Mouse (Mus musculus) heart, adult 2 months (tissue): ENCODE results near the gene F7. TPM values are rescaled to one million over a fixed set of nuclear protein-coding genes. Genes with fewer than 3 reads are reported as not detected.

Source experiments
- DNase-seq, 2 experiments: peaks; one replicate each; pipeline ENCODE4 v3.0.0; 2021
- H3K27ac ChIP-seq: fragments of 200-600 bp; 2 replicates; pipeline ENCODE4 v1.8.1; 2022
- H3K27me3 ChIP-seq: fragments of 200-500 bp; 2 replicates; pipeline ENCODE4 v1.6.1; 2012; ENCODE audit warnings: mild to moderate bottlenecking, low read length, inconsistent platforms, mixed read lengths; ENCODE audit not compliant: control insufficient read depth, insufficient read depth
- H3K36me3 ChIP-seq: fragments of 200-500 bp; 2 replicates; pipeline ENCODE4 v1.6.1; 2012; ENCODE audit warnings: low read length, inconsistent platforms; ENCODE audit not compliant: control insufficient read depth, insufficient read depth
- H3K4me1 ChIP-seq: fragments of 200-500 bp; 2 replicates; pipeline ENCODE4 v1.6.1; 2011; ENCODE audit warnings: low read length; ENCODE audit not compliant: control insufficient read depth, insufficient read depth
- H3K4me3 ChIP-seq: fragments of 200-600 bp; 2 replicates; pipeline ENCODE4 v1.8.1; 2022
- H3K79me2 ChIP-seq: fragments of 200-500 bp; replicated peaks from 2 replicates; pipeline ENCODE4 v1.6.1; 2012; ENCODE audit warnings: mild to moderate bottlenecking, inconsistent platforms, low read length, moderate library complexity, mixed read lengths; ENCODE audit not compliant: control insufficient read depth, insufficient read depth
- H3K9ac ChIP-seq: fragments of 200-500 bp; 2 replicates; pipeline ENCODE4 v1.6.1; 2012; ENCODE audit warnings: low read depth, mild to moderate bottlenecking, control low read depth, inconsistent platforms, low read length, mixed read lengths
- CTCF ChIP-seq: fragments of 200-600 bp; IDR thresholded peaks from 2 replicates; pipeline ENCODE4 v1.8.1; 2022; ENCODE audit warnings: antibody characterized with exemption, mild to moderate bottlenecking, moderate library complexity
- EP300 ChIP-seq: fragments of 200-500 bp; IDR thresholded peaks from 2 replicates; pipeline ENCODE4 v1.6.1; 2011; ENCODE audit warnings: low read depth, low read length, control low read depth; ENCODE audit not compliant: insufficient read depth
- POLR2A ChIP-seq: fragments of 200-500 bp; IDR thresholded peaks from 2 replicates; pipeline ENCODE4 v1.6.1; 2011; ENCODE audit warnings: mild to moderate bottlenecking, low read depth, low read length, control low read depth; ENCODE audit not compliant: insufficient read depth
- WGBS: fragments of 180-500 bp; shearing (Covaris S2); methylation state at CpG from one replicate; pipeline ENCODE4 v1.1.7; 2018; 5-methylcytosine and 5-hydroxymethylcytosine counted together
- intact Hi-C: fragments of 180-260 bp; cut with DNase I; formaldehyde crosslinking; loops from one replicate; pipeline ENCODE4 v1.15.1; 2025
- polyA plus RNA-seq: library from polyadenylated mRNA; depleted of rRNA; stranded (reverse); fragments of >200 nt; gene quantifications from 2 replicates; pipeline ENCODE4 v1.2.3, GENCODE M21; 2012
- total RNA-seq, 2 experiments: library from RNA; stranded (reverse); gene quantifications; 2 replicates each; pipeline ENCODE4 v1.2.3; 2021

The F7 gene
- total and polyA plus RNA-seq, 3 experiments: 0.21 to 0.45 (median 0.21) TPM

GRCm38 (mm10) chr8:12983681-12984467 lies 42.0 kb upstream of the F7 start:
- WGBS: 74% methylated on average over 18 of the region's 18 CpGs
- intact Hi-C loops: no loop called here
- DNase-seq: peak in 1 of 2 experiments; percentile 25
- no peak overlapping the region for H3K9ac ChIP-seq
- H3K79me2 ChIP-seq: 0 out of 2 replicates have a peak, but pooled peaks cover 1% of the 10 kb centered on the region
- no peak for TF ChIP-seq EP300
- TF ChIP-seq POLR2A: no peak
- no peak for TF ChIP-seq CTCF
- H3K36me3 ChIP-seq: no peaks in the 10 kb centered on the region
- H3K4me3 ChIP-seq: no peak overlapping the region
- peaks cover 4% of the 10 kb centered on the region for H3K4me1 ChIP-seq
- H3K27me3 ChIP-seq: no peaks in the 10 kb centered on the region
- H3K27ac ChIP-seq: no peak overlapping the region

DNA sequence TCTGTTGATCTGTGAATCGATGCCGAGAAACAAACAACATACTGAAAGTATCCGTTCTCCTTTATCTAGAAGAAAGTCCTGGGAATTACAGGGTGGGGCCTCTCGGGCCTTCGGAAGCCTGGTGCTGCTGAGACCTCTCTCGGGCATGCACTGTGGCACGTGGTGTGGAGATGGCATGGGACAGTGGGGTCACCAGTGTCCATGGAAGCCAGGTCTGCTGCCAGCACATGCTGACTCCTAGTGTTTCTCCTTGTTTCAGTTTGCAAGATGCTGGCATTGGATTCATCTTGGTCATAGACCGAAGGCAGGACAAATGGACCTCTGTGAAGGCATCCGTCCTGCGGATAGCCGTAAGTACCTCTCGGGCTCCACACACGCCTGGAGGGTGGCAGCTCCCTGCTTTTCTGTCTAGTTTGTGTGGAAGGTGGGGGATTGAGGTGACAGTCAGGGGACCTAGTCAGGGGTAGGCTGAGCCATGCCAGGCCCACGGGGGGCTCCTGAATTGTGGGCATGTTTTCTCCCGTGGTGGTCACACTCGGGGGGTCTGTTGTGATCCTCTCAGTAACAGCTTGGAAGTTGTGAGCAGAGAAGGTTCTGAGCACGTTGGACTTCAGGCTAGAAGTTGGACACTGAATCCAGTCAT lies 41.1 kb upstream of the F7 start:
- WGBS: 78% methylated on average over 17 of the region's 17 CpGs
- H3K9ac ChIP-seq: no peak overlapping the region
- no peaks in the 10 kb centered on the region for H3K27me3 ChIP-seq
- H3K36me3 ChIP-seq: no peaks in the 10 kb centered on the region
- 0 out of 2 replicates have a peak, but pooled peaks cover 1% of the 10 kb centered on the region for H3K79me2 ChIP-seq
- no peak overlapping the region for H3K4me3 ChIP-seq
- H3K27ac ChIP-seq: no peak overlapping the region
- no peak for DNase-seq
- TF ChIP-seq EP300 (no peak), POLR2A (no peak), CTCF (no peak)
- intact Hi-C loops: no loop called here
- peaks cover 4% of the 10 kb centered on the region for H3K4me1 ChIP-seq

DNA sequence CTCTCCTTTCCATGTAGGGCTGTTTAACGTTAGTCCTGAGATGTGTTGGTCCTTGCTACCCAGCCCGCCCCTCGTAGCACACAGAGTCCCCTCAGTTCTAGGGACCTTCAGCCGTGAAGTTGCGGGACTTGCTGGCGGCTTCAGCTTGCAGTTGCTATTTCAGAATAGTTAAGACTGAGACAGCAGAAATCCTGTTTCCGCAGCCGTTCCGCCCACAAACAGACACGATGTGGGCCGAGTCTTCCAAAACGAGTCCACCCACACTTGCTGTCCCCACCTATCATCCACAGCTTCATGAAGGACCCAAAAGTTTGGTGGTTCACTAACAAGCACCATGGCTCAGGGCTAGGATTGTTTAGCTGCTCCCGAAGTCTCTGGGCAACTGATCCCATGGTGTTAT lies 40.6 kb upstream of the F7 start:
- TF ChIP-seq CTCF: no peak
- no peak for TF ChIP-seq POLR2A
- no peak for TF ChIP-seq EP300
- Histone ChIP-seq H3K79me2 (0 out of 2 replicates have a peak, but pooled peaks cover 1% of the 10 kb centered on the region), H3K36me3 (no peaks in the 10 kb centered on the region), H3K9ac (no peak overlapping the region), H3K4me3 (no peak overlapping the region), H3K4me1 (peaks cover 4% of the 10 kb centered on the region), H3K27me3 (no peaks in the 10 kb centered on the region), H3K27ac (no peak overlapping the region)
- intact Hi-C loops: no loop called here
- no peak for DNase-seq
- WGBS: 79% methylated on average over 13 of the region's 13 CpGs

DNA sequence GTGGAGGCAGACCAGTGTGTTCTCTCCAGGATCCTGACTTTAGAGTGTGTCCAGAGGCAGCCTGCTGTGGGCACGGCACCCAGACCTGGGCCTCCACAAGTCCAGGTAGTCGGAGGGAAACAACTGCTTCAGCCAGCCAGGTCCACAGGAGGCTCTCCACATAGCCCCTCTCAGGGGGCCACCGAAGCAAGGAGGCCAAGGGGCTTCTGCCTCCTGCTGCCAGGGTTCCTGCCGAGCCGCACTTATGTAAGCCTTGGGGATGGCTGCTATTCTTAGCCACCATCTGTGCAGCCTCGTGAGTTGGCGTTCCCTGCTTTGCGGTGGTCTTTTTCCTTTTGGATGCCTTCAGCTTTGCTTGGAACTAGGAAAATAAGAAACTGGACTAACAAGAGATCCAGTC lies 38.3 kb upstream of the F7 start:
- H3K36me3 ChIP-seq: no peaks in the 10 kb centered on the region
- 55% methylated on average over 8 of the region's 8 CpGs for WGBS
- H3K79me2 ChIP-seq: 0 out of 2 replicates have a peak, but pooled peaks cover 1% of the 10 kb centered on the region
- H3K4me1 ChIP-seq: peaks cover 4% of the 10 kb centered on the region
- intact Hi-C loops: no loop called here
- H3K4me3 ChIP-seq: no peak overlapping the region
- no peaks in the 10 kb centered on the region for H3K27me3 ChIP-seq
- DNase-seq: peak; percentile 30 to 42
- no peak overlapping the region; the same call in 1 of the 2 replicates for H3K27ac ChIP-seq
- TF ChIP-seq POLR2A (0 out of 2 replicates have a peak, but pooled peaks have one; percentile 14), EP300 (no peak), CTCF (no peak)
- no peak overlapping the region for H3K9ac ChIP-seq

DNA sequence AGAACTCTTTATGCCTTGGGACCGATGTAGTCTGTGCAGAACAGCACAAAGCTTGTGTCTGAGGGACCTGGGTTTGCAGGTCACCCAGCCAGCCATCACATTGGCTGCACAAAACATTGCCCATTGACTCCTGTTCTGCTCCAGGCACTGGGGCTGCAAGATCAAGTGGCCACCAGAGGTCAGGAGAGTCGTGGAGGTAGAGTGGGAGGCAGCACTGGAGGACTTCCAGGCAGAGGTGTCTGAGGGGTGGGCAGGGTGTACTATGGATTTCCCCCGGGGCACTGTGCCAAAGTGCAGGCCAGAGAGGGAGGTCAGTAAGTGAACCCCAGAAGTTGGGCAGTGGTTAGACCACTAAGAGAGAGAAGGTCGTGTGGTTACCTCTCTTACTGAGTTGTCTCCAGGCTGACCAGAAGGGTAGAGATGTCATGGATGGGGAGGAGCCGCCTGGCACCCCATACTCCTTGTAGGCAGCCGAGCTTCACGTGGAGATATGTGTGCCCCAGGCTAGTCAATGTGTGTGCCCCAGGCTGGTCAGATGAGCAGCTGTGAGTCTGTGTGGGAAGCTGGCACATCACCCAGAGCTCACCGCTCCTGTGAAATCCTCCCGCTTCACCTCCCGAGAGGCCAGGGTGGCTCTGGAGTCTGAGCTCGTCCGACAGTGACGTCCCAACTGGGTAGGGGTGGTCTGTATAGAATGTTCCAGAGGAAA lies 37.0 kb upstream of the F7 start:
- H3K4me3 ChIP-seq: no peak overlapping the region
- 0 out of 2 replicates have a peak, but pooled peaks cover 1% of the 10 kb centered on the region for H3K79me2 ChIP-seq
- H3K9ac ChIP-seq: no peak overlapping the region
- H3K27ac ChIP-seq: no peak overlapping the region
- no peak for DNase-seq
- WGBS: 68% methylated on average over 13 of the region's 13 CpGs
- H3K36me3 ChIP-seq: no peaks in the 10 kb centered on the region
- TF ChIP-seq POLR2A (no peak), EP300 (no peak), CTCF (peak; percentile 47)
- H3K4me1 ChIP-seq: peaks cover 4% of the 10 kb centered on the region
- no peaks in the 10 kb centered on the region for H3K27me3 ChIP-seq
- intact Hi-C loops: no loop called here
